Mouse (Mus musculus): ENCODE data around the gene Pdcd7.
A peak's percentile ranks its signal among the peaks of the same experiment; 100 is the strongest.
"Not testable (repeated sequence)": the region's sequence is repeated elsewhere in the genome, so short reads cannot be mapped to it uniquely, and the experiment has no call there.

Gene Pdcd7

DNA sequence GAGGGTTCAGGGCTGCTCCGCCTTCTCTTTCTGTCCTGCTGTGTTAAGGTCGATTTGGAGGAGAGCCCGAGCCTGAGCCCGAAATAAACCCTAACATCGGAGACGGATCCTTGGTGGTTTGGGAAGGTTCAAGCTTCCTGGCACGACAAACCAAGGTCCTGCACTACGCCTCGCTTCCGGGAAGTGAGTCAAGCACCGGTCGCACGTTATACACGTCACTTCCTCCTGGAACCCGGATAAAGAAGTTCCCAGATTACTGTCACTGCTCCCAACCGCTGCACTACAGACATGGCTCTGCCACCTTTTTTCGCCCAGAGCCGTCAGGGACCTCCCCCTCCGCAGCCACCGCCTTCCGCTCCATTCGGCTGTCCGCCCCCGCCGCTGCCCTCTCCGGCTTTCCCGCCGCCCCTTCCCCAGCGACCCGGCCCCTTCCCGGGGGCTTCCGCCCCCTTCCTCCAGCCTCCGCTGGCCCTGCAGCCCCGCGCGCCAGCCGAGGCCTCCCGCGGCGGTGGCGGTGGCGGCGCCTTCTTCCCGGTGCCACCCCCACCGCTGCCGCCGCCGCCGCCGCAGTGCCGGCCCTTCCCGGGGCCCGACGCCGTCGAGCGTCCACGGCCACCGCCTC lies at the start of gene Pdcd7:
Gene Pdcd7 (plus strand): TSS at position 251 of the 622 bp plus-strand sequence.
- DNase-seq = peak; percentile 97

DNA sequence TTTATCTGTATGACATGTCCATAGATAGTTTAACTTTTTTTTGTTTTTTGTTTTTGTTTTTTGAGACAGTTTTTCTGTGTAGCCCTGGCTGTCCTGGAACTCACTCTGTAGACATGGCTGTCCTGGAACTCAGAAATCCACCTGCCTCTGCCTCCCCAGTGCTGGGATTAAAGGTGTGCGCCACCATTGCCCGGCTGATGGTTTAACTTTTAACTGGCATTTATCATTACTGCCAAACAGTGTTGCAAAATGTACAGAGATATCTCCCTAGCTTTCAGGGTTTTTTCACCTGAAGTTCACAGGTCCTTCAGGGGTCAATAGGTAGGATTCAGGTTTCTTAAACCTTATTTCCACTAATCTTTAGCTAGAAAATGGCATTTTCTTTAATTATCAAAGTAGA lies 48.8 kb upstream of the Pdcd7 start:
- DNase-seq = no peak

DNA sequence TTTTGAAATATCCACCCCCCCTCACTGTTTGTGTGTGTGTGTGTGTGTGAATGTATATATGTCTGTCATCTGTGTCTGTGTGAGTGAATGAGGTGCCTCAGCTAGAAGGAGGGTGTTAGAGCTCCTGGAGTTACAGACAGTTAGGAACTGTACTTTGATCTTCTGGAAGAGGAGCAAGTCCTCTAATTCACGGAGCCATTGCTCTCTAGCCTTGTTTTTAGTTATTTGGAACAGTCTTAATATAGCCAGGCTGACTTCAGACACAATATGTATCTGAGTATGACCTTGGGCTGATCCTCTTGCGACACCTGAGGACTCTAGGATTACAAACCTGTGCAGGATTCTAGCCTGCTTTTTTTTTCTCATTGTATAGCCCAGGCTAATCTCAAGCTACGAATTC lies 47.1 kb upstream of the Pdcd7 start:
- DNase-seq = no peak

DNA sequence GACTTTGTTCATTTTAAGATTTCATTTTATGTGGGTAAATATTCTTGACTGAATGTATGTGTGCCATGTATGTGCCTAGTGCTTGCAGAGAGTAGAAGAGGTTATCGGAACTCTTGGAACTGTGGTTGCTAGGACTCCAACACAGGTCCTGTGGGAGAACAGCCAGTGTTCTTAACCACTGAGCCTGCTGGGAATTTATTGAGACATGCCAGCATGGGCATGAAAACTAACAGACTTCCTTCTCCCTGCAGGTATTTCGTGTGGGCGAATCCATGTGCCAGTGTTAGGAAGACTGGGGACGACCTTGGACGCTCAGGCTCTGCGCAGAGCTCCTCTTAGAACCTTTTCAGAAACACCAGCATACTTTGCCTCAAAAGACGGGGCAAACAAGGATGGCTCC lies 46.3 kb upstream of the Pdcd7 start:
- DNase-seq = no peak

GRCm38 (mm10) chr9:65302327-65302983 lies 43.4 kb upstream of the Pdcd7 start:
- DNase-seq = no peak

DNA sequence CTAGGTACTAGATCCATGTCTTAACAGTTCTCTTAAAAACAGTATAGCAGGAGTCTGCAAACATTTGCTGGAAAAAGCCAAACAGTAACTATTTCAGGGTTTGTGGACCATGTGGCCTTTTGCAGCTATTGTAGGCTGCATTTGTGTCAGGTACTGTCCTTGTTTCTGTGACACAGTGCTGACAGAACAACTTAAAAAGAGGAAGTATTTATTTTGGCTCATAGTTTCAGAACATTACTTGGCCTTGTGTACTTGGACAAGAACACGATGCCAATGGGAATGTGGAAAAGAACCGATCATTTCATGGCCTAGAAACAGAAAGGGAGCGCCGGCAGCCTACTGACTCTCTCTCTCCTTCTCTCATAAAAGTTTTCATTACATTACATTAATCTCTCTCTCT lies 42.3 kb upstream of the Pdcd7 start:
- no peak for DNase-seq

DNA sequence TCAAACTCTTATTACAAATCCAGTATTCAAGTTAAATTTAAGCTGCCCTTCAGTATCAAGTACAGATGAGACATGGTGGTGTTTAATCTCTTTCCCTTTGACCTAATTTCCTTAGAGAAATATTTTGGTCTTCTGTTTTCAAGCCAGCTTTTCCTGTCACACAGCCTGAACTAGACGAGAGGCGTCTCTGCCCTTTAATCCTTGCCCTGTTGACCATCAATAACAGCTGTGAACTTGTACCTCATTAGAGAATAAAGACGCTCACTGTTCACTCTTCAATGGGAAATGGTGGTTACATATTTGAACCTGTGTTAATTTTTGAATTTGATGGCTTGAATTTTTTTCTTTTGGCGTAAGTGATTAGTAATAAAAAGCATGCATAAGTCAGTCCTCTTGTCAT lies 41.6 kb upstream of the Pdcd7 start:
- no peak for DNase-seq

- DNase-seq = no peak
Observed at GRCm38 (mm10) chr9:65306672-65307071, 39.2 kb upstream of the Pdcd7 start.

DNA sequence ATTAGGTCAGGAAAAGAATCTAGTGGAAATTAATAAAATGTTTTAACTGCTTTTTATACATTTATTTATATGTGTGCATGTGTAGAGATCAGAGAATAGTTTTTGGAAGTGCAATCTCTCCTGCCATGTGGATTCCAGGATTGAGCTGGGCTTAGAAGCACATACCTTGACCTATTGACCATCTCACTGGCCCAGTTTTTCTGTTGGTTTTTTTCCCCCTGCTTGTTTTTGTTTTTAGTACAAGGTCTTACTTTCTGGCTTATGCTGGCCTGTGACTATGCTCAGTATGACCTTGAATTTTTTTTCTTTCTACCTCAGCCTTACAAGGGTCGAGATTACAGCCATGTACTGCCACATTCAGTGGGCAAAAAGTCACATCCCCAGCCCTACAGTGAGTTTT lies 37.9 kb upstream of the Pdcd7 start:
- no peak for DNase-seq

DNA sequence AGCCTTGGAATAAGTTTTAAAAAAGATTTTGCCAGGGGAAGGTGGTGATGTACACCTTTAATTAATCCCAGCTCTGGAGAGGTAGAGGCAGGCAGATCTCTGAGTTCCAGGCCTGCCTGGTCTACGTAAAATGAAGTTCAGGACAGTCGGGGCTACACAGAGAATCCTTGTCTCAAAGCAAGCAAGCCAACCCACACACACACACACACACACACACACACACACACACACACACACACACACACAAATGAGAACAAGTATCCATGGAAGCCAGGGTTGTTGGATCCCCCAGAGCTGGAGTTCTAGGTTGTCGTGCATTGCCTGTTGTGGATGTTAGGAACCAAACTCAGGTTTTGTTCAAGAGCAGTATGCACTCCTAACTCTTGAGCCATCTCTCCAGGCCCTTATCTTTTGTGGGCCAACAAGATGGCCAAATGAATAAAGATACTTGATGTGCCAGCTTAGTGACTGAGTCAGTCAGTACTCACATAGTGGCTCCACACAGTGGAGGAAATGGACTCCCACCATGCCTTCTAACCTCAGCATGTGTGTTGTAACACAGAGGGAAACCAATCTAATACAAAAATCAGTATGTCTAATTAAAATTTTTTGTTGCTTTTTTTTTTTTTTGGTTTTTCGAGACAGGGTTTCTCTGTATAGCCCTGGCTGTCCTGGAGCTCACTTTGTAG lies 33.1 kb upstream of the Pdcd7 start:
- no peak for DNase-seq

DNA sequence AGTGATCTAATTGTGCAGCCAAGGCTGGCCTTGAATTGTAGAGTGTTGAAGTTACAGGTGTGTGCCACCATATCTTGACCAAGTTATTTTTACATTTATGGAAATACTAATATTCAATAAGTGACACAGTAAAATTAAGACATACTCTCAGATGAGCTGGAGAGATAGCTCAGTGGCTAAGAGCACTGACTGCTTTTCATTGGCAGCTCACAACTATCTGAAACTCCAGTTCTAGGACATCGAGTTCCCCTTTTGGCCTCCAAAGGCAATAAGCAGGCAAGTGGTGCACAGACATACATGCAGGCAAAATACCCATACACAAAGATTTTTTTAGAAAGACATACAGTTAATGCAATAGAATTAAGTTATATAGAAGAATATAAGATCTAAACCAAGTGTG lies 32.1 kb upstream of the Pdcd7 start:
- no peak for DNase-seq

GRCm38 (mm10) chr9:65322255-65322900 lies 23.5 kb upstream of the Pdcd7 start:
- DNase-seq = no peak

GRCm38 (mm10) chr9:65325971-65326370 lies 19.9 kb upstream of the Pdcd7 start:
- no peak for DNase-seq

GRCm38 (mm10) chr9:65327371-65327770 lies 18.5 kb upstream of the Pdcd7 start:
- DNase-seq = no peak

GRCm38 (mm10) chr9:65333958-65334357 lies 11.9 kb upstream of the Pdcd7 start:
- no peak for DNase-seq

DNA sequence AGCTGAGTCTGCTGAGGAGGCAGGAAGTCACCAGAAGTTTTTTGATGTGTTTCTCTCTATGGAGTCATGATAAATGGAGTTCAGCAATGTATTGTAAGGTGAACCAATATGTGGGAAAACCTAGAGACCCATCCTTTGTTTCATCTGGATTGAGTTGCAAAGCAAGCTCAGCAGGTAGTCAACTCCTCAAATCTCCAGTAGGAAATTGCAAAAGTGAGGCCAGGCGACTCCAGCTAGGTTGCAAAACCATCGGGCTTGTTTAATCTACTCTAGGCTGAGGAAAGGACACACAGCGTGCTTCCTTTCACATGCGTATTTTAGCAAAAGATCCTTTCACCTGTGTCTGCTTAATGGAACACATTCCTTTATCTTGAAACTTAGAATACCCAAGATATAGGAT lies 6.8 kb upstream of the Pdcd7 start:
- no peak for DNase-seq

DNA sequence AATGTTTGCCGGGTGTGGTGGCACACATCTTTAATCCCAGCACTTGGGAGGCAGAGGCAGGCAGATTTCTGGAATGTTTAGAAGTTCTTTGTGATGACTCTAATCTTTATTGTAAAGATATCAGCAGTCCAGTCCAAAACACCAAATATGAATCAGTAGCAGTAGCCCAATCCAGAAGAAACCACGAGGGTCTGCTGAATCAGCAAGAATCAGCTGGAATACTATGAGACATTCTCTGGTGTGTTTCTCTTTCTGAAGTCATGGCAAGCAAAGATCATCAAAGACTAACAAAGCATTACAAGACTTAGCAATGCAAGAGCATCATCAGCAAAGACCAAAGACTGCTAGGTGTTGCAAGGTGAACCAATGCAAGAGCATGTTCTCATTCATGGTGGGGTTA lies 5.5 kb upstream of the Pdcd7 start:
- no peak for DNase-seq

- DNase-seq = not testable (repeated sequence)
Observed at GRCm38 (mm10) chr9:65345439-65345838, 465 bp upstream of the Pdcd7 start.

- DNase-seq = peak; percentile 39
Observed at GRCm38 (mm10) chr9:65346476-65347111, 690 bp downstream of the Pdcd7 start.

- no peak for DNase-seq
Observed at GRCm38 (mm10) chr9:65347112-65347850, 1.4 kb downstream of the Pdcd7 start.

DNA sequence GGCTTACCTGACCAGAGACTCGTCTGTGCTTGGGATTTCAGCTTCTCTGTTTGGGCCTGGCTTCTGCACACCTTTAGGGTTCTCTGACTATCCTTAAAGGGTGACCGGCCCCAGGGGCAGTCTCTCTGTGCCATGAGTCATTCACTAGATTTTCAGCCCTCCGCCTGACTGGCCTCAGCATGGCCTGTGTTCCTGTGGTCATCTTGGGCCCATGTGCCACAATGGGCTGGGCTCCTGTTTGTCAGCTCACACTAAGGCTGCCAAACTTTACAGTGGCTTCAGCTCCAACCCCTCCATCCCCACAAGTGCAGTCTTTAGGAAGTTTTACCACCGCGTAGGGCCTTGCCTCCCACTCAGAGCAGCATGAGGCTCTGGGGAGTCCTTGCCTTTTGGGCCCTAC lies 7.3 kb downstream of the Pdcd7 start:
- no peak for DNase-seq

- no peak for DNase-seq
Observed at GRCm38 (mm10) chr9:65356561-65356960, 10.7 kb downstream of the Pdcd7 start.

- DNase-seq = no peak
Observed at GRCm38 (mm10) chr9:65356971-65357370, 11.1 kb downstream of the Pdcd7 start.

All from right cerebral cortex, adult 18-20 months (tissue).